Mouse (Mus musculus): ENCODE measurements around the gene Commd4. TPM values are rescaled to one million over a fixed set of nuclear protein-coding genes. Genes with fewer than 3 reads are reported as not detected.

Commd4 gene
- 168 and 181 TPM in 2 replicates for polyA plus RNA-seq (2021; fragmentation: Nextera tagmentation)
- long read RNA-seq, experiment 1, transcript Commd4-204 (7 exons, 1,941 nt): minor isoform, 20 of 109 reads
- long read RNA-seq, experiment 1, transcript Commd4-201 (8 exons, 858 nt): major isoform, 32 of 109 reads
- long read RNA-seq, experiment 1, partial matches to known transcripts: 24 of 109 reads
- long read RNA-seq, experiment 1, other reads (novel, unspliced or antisense): 31 of 109 reads
- long read RNA-seq, experiment 2, transcript Commd4-204 (7 exons, 1,941 nt): minor isoform, 16 of 144 reads
- long read RNA-seq, experiment 2, transcript Commd4-201 (8 exons, 858 nt): major isoform, 95 of 144 reads
- long read RNA-seq, experiment 2, partial matches to known transcripts: 12 of 144 reads
- long read RNA-seq, experiment 2, other reads (novel, unspliced or antisense): 20 of 144 reads

GRCm38 (mm10) chr9:57158013-57158470, at the start of gene Commd4:
TSS of gene Commd4 (minus strand) at chr9:57158331.

DNA sequence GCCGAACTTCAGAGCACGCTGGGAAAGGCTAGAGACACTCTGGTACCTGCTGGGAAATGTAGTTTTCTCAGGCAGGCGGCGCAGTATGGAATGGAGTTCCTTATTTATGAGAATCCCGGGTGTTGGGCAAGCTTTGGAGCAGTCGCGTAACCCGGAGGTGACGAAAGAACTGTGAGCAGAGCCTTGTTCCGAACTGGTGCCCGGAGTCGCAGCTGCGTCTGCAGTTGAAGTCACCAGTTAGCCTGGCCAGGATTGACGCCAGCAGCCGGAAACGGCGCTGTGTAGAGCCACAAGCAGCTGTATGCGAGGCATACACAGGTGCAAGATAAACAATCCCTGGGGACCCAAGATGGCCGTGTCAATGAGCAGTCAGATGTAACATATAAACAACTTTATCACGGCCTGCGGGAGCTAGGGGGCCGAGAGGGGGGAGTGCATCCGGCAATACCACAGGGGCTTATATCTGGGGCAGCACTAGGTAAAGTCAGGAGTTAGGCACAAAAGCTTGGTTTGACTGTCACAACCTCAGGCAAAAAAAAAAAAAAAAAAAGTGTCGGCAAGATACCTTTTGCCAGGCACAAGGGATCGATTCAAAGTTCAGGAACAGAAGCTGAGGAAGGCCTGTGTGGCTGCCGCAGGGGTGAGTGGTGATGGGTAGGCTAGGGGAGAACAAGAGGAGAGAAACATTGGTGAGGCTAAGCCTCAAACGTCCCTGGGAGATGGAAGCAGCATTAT, 9.8 kb downstream of the Commd4 start, which contains the start of gene Neil1:
Neil1 (minus strand) TSS at position 162 of the 735 bp plus-strand sequence.

GRCm38 (mm10) chr9:57130577-57131433, 27.3 kb downstream of the Commd4 start, which contains the start of gene Man2c1:
TSS of gene Man2c1 (plus strand) at chr9:57130690.

Other genes starting within 250 kb of the Commd4 start
- 2.9 and 3.0 TPM in 2 replicates for gene Snx33, start 230.0 kb downstream of the Commd4 start, polyA plus RNA-seq (2021; fragmentation: Nextera tagmentation)
- gene Imp3, start 220.9 kb downstream of the Commd4 start, polyA plus RNA-seq (2021; fragmentation: Nextera tagmentation): 84.1 and 97.0 TPM in 2 replicates
- gene Snupn, start 207.5 kb downstream of the Commd4 start, polyA plus RNA-seq (2021; fragmentation: Nextera tagmentation): 18.7 and 19.1 TPM in 2 replicates
- gene Ptpn9, start 163.4 kb downstream of the Commd4 start, polyA plus RNA-seq (2021; fragmentation: Nextera tagmentation): 4.8 and 12.3 TPM in 2 replicates
- gene Sin3a, start 86.3 kb downstream of the Commd4 start, polyA plus RNA-seq (2021; fragmentation: Nextera tagmentation): 4.5 and 13.7 TPM in 2 replicates
- 17.3 and 19.7 TPM in 2 replicates for gene Man2c1, start 27.6 kb downstream of the Commd4 start, polyA plus RNA-seq (2021; fragmentation: Nextera tagmentation)
- 4.0 and 4.4 TPM in 2 replicates for gene Neil1, start 10.0 kb downstream of the Commd4 start, polyA plus RNA-seq (2021; fragmentation: Nextera tagmentation)
- gene Trcg1, start 78.2 kb upstream of the Commd4 start, polyA plus RNA-seq (2021; fragmentation: Nextera tagmentation): not detected in 2 replicates
- 3.9 and 4.3 TPM in 2 replicates for gene 1700017B05Rik, start 104.3 kb upstream of the Commd4 start, polyA plus RNA-seq (2021; fragmentation: Nextera tagmentation)